Mouse (Mus musculus) erythroblast, embryonic 14.5 days (primary cell): ENCODE results near the gene Tlr4.

Experiments
- GATA1 ChIP-seq: IDR thresholded peaks from 2 replicates; pipeline ENCODE4 v1.6.1; 2012; ENCODE audit warnings: low read length, inconsistent platforms, mixed read lengths
- TAL1 ChIP-seq: IDR thresholded peaks from 3 replicates; pipeline ENCODE4 v1.6.1; 2012; ENCODE audit warnings: low read length, inconsistent platforms, mixed read lengths

- TF ChIP-seq GATA1 (no peak), TAL1 (no peak)
Measured at GRCm38 (mm10) chr4:66943699-66944098, 116.3 kb downstream of the Tlr4 start.
